Mouse (Mus musculus) gastrocnemius, adult 18-20 months (tissue): Measurements from ENCODE around the gene Gm6482. TPM values are rescaled to one million over a fixed set of nuclear protein-coding genes. Genes with fewer than 3 reads are reported as not detected.
"Not testable (repeated sequence)": the region's sequence is repeated elsewhere in the genome, so short reads cannot be mapped to it uniquely, and the experiment has no call there.

Source experiments
- DNase-seq: peaks from one replicate; pipeline ENCODE4 v3.0.0; 2021; ENCODE audit warnings: low spot score
- long read RNA-seq, 2 experiments: library from polyadenylated mRNA; stranded (forward); transcript quantifications; one replicate each; pipeline ENCODE4 v2.0.0; 2021
- total RNA-seq, 2 experiments: library from RNA; stranded (reverse); gene quantifications; 2 replicates each; pipeline ENCODE4 v1.2.3; 2021

Gm6482 gene
- total RNA-seq: not detected
- long read RNA-seq, experiment 1: 0 reads
- long read RNA-seq, experiment 2: 0 reads

DNA sequence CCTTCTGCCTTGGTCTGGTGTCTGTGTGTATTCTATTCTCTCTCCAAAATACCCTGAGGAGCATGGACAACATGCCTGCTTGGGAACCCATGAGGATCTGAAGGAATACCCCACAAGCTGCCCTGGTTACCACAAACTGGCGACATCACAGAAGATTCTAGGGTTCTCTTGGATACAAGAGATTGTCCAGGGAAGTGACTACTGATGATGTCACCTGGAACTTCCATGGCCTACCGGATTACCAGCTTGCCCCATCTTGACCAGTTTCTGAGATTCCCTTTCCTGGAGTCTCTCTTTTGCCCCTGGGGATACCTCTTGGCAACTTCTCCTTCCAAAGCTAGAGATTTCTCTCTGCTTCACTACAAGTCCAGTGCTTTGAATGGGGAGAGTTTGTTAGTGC, at the start of gene Gm6482:
Gene Gm6482 (minus strand): TSS at position 101 of the 400 bp plus-strand sequence.
- not testable (repeated sequence) for DNase-seq

DNA sequence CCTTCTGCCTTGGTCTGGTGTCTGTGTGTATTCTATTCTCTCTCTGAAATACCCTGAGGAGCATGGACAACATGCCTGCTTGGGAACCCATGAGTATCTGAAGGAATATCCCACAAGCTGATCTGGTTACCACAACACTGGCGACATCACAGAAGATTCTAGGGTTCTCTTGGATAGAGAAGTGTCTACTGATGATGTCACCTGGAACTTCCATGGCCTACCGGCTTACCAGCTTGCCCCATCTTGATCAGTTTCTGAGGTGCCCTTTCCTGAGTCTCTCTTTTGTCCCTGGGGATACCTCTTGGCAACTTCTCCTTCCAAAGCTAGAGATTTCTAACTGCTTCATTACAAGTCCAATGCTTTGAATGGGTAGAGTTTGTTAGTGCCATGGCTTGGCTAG, 45.3 kb upstream of the Gm6482 start, which contains the start of gene Gm7954:
Gene Gm7954 (minus strand): TSS at position 101 of the 400 bp plus-strand sequence.
- not testable (repeated sequence) for DNase-seq

DNA sequence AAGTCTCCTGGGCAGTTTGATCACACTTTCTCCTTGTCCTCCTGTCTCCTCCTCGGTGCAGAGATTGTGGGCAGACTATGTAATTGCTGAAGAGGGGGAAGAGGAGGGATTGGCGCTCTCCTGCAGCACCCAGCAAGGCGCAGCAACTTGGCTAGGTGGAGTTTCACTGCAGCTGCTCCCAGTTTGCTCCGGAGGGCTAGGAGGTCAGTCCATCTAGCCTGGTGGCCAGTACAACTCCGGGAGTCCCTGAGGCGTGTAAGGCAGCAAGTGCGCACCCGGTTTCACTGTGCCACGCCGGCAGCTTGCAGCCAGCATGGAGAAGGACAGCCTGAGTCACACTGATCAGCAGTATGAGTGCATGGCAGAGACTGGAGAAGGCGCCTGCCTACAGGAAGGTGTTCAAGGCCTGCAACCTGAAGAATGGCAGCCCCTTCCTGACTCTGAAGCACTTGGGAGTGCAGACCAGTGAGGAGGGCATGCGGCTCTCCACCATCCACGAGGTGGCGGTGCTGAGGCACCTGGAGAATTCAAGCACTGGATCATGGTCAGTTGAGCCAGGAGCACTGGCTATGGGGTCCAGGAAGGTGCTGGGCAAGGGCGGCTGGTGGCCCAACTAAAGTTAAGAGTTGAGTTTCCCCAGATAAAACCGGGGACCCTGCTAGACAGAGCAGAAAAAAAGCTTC, 17.5 kb upstream of the Gm6482 start:
- not testable (repeated sequence) for DNase-seq

DNA sequence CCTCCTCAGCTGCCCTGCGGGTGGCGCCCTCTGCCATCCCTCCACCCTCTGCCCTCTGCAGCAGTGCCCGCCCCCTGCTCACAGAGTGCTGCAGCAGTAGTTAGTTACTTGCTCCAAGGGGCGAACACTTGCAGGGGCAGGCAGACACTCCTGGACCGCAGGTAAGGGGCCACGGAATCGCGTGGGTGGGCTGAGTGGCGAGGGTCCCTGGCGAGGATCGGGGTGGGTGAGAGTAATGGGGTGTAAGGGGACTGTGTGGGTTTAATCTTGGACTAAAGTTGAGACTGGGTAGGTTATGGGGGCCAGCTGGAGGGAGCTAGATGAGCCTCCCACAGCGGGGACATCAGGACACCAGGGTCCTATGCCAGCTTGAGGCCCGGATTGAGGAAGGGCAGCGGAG, 16.6 kb upstream of the Gm6482 start:
- DNase-seq: not testable (repeated sequence)

DNA sequence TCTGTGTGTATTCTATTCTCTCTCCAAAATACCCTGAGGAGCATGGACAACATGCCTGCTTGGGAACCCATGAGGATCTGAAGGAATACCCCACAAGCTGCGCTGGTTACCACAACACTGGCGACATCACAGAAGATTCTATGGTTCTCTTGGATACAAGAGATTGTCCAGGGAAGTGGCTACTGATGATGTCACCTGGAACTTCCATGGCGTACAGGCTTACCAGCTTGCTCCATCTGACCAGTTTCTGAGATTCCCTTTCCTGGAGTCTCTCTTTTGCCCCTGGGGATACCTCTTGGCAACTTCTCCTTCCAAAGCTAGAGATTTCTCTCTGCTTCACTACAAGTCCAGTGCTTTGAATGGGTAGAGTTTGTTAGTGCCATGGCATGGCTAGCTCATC, 21.8 kb downstream of the Gm6482 start, which contains the start of gene Gm7945:
Gene Gm7945 (minus strand): TSS at position 101 of the 400 bp plus-strand sequence.
- DNase-seq: not testable (repeated sequence)

Other genes starting within 250 kb of the Gm6482 start
- not detected for gene Sftpd, start 223.1 kb downstream of the Gm6482 start, total RNA-seq
- gene Gm2832, start 129.5 kb downstream of the Gm6482 start, total RNA-seq: not detected
- gene Gm5798, start 59.7 kb downstream of the Gm6482 start, total RNA-seq: not detected
- not detected for gene Gm7945, start 21.9 kb downstream of the Gm6482 start, total RNA-seq
- not detected for gene Gm7954, start 45.2 kb upstream of the Gm6482 start, total RNA-seq
- gene Gm3486, start 81.2 kb upstream of the Gm6482 start, total RNA-seq: not detected
- not detected for gene Gm7970, start 147.3 kb upstream of the Gm6482 start, total RNA-seq
- gene 1700049E17Rik2, start 164.9 kb upstream of the Gm6482 start, total RNA-seq: not detected
- gene Gm3072, start 216.3 kb upstream of the Gm6482 start, total RNA-seq: not detected
- not detected for gene Gm3676, start 238.2 kb upstream of the Gm6482 start, total RNA-seq